Mouse (Mus musculus) WW6 (cell line): ENCODE data around the gene Psmd5.
"Not testable (repeated sequence)": the region's sequence is repeated elsewhere in the genome, so short reads cannot be mapped to it uniquely, and the experiment has no call there.

Source experiments
- DNase-seq: peaks from one replicate; pipeline ENCODE4 v3.0.0-alpha.2; 2013; ENCODE audit warnings: low read depth, low spot score

Psmd5 gene

GRCm38 (mm10) chr2:34895503-34896113 lies 20.8 kb upstream of the Psmd5 start:
- DNase-seq = no peak

- DNase-seq = no peak
Measured at GRCm38 (mm10) chr2:34893950-34894349, 19.2 kb upstream of the Psmd5 start.

GRCm38 (mm10) chr2:34884186-34884585 lies 9.4 kb upstream of the Psmd5 start:
- no peak for DNase-seq

- no peak for DNase-seq
Measured at GRCm38 (mm10) chr2:34883190-34883589, 8.4 kb upstream of the Psmd5 start.

GRCm38 (mm10) chr2:34882757-34883156 lies 8.0 kb upstream of the Psmd5 start:
- DNase-seq = no peak

GRCm38 (mm10) chr2:34880054-34880453 lies 5.3 kb upstream of the Psmd5 start:
- no peak for DNase-seq

GRCm38 (mm10) chr2:34874271-34874670 lies 497 bp downstream of the Psmd5 start, which contains the start of gene Cutal:
TSS of gene Cutal (plus strand) at chr2:34874396.
- DNase-seq = no peak

GRCm38 (mm10) chr2:34870520-34871474 lies 4.0 kb downstream of the Psmd5 start:
- peak; percentile 97 for DNase-seq

GRCm38 (mm10) chr2:34869680-34870079 lies 5.1 kb downstream of the Psmd5 start:
- no peak for DNase-seq

- DNase-seq = no peak
Measured at GRCm38 (mm10) chr2:34857728-34858127, 17.0 kb downstream of the Psmd5 start.

GRCm38 (mm10) chr2:34855265-34855664 lies 19.5 kb downstream of the Psmd5 start:
- DNase-seq = no peak

- no peak for DNase-seq
Measured at GRCm38 (mm10) chr2:34847702-34848101, 27.1 kb downstream of the Psmd5 start.

- DNase-seq = no peak
Measured at GRCm38 (mm10) chr2:34843211-34843939, 31.4 kb downstream of the Psmd5 start.

- DNase-seq = no peak
Measured at GRCm38 (mm10) chr2:34841706-34842105, 33.1 kb downstream of the Psmd5 start.

GRCm38 (mm10) chr2:34840143-34840542 lies 34.6 kb downstream of the Psmd5 start:
- not testable (repeated sequence) for DNase-seq

GRCm38 (mm10) chr2:34835669-34836068 lies 39.1 kb downstream of the Psmd5 start:
- DNase-seq = no peak

GRCm38 (mm10) chr2:34833624-34834023 lies 41.1 kb downstream of the Psmd5 start:
- no peak for DNase-seq

- not testable (repeated sequence) for DNase-seq
Measured at GRCm38 (mm10) chr2:34832766-34833457, 41.9 kb downstream of the Psmd5 start, which contains the start of gene Gm34653. TSS of gene Gm34653 (plus strand) at chr2:34833007.

GRCm38 (mm10) chr2:34830066-34830465 lies 44.7 kb downstream of the Psmd5 start:
- DNase-seq = not testable (repeated sequence)

GRCm38 (mm10) chr2:34828026-34828425 lies 46.7 kb downstream of the Psmd5 start:
- no peak for DNase-seq

GRCm38 (mm10) chr2:34827591-34827990 lies 47.2 kb downstream of the Psmd5 start:
- no peak for DNase-seq
